Mouse (Mus musculus) adrenal gland, adult 8-10 months (tissue): ENCODE measurements around the gene Gpr161. TPM values are rescaled to one million over a fixed set of nuclear protein-coding genes. Genes with fewer than 3 reads are reported as not detected.

Experiments
- DNase-seq: peaks from one replicate; pipeline ENCODE4 v3.0.0; 2022
- total RNA-seq, 4 experiments: library from RNA; stranded (reverse); gene quantifications; 2 replicates each; pipeline ENCODE4 v1.2.4; 2022

Gene Gpr161
- 1 to 10 TPM in 3 of 4 experiments, under 1 TPM in 1; 0.92 to 1.3 (median 1.2) TPM for total RNA-seq

- no peak for DNase-seq
Observed at GRCm38 (mm10) chr1:165295489-165295888, at the start of gene Gpr161. Gpr161 (plus strand) TSS chr1:165295789.

- DNase-seq, result no peak
Observed at GRCm38 (mm10) chr1:165246587-165246986, 49.0 kb upstream of the Gpr161 start.

GRCm38 (mm10) chr1:165247085-165247484 is 48.5 kb upstream of the Gpr161 start:
- DNase-seq, result peak; percentile 47

GRCm38 (mm10) chr1:165247788-165248187 is 47.8 kb upstream of the Gpr161 start:
- no peak for DNase-seq

- DNase-seq, result no peak
Observed at GRCm38 (mm10) chr1:165248842-165249241, 46.7 kb upstream of the Gpr161 start.

GRCm38 (mm10) chr1:165250546-165250945 is 45.0 kb upstream of the Gpr161 start:
- no peak for DNase-seq

GRCm38 (mm10) chr1:165252027-165252671 is 43.4 kb upstream of the Gpr161 start:
- DNase-seq, result no peak

- DNase-seq, result no peak
Observed at GRCm38 (mm10) chr1:165274946-165275345, 20.6 kb upstream of the Gpr161 start.

GRCm38 (mm10) chr1:165280741-165281140 is 14.8 kb upstream of the Gpr161 start:
- DNase-seq, result no peak

GRCm38 (mm10) chr1:165281351-165282221 is 14.0 kb upstream of the Gpr161 start:
- peak; percentile 39 for DNase-seq

- no peak for DNase-seq
Observed at GRCm38 (mm10) chr1:165282222-165282966, 13.2 kb upstream of the Gpr161 start.

GRCm38 (mm10) chr1:165282967-165283345 is 12.6 kb upstream of the Gpr161 start:
- DNase-seq, result no peak

- DNase-seq, result no peak
Observed at GRCm38 (mm10) chr1:165284096-165284495, 11.5 kb upstream of the Gpr161 start.

- no peak for DNase-seq
Observed at GRCm38 (mm10) chr1:165288165-165288564, 7.4 kb upstream of the Gpr161 start.

- no peak for DNase-seq
Observed at GRCm38 (mm10) chr1:165289831-165290230, 5.8 kb upstream of the Gpr161 start.

- DNase-seq, result no peak
Observed at GRCm38 (mm10) chr1:165291606-165292005, 4.0 kb upstream of the Gpr161 start.

- DNase-seq, result no peak
Observed at GRCm38 (mm10) chr1:165301108-165301507, 5.5 kb downstream of the Gpr161 start.

- DNase-seq, result no peak
Observed at GRCm38 (mm10) chr1:165301567-165301966, 6.0 kb downstream of the Gpr161 start.

- peak; percentile 14 for DNase-seq
Observed at GRCm38 (mm10) chr1:165302455-165303208, 7.0 kb downstream of the Gpr161 start.

GRCm38 (mm10) chr1:165303209-165303608 is 7.6 kb downstream of the Gpr161 start:
- DNase-seq, result no peak

GRCm38 (mm10) chr1:165304341-165304740 is 8.8 kb downstream of the Gpr161 start:
- no peak for DNase-seq

- no peak for DNase-seq
Observed at GRCm38 (mm10) chr1:165308180-165308579, 12.6 kb downstream of the Gpr161 start.
